Mouse (Mus musculus) embryonic stem cell, embryonic (primary cell): ENCODE measurements around the gene Tet3.

ENCODE experiments used
- CTCF ChIA-PET, 4 experiments: fragments of 300-600 bp in 2 of 4; fragments of 350-600 bp in 2 of 4; sonication (Branson Sonifier 250); formaldehyde crosslinking; loops; one replicate each; lab custom pipeline; 2022; ENCODE audit warnings: inconsistent platforms in 2 of 4; lab: Charles Lee
- POLR2A ChIA-PET, 4 experiments: fragments of 300-600 bp in 2 of 4; fragments of 350-600 bp in 2 of 4; sonication (Branson Sonifier 250); formaldehyde crosslinking; loops; one replicate each; lab custom pipeline; 2022; ENCODE audit warnings: antibody characterized with exemption in 4 of 4, inconsistent platforms in 1 of 4; lab: Charles Lee

Tet3 gene

DNA sequence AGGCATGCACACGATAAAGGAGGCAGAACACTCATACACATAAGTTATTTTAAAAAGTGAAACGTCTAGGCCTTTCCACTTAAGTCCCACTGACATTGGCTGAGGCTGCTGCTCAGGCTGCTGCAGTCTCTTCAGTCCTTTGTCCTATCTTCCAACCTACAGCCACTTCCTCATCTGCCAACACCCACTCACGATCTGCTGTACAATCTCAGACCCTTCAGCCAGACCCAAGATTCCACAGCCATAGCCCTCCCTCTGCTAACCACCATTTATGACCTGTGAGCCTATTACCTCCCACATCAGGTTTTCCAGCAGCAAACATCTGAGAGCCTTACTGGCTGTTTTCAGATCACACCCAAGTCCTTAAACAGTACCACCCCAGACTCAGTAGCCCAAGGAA, 9.4 kb downstream of the Tet3 start:
- ChIA-PET CTCF (no interaction called here), POLR2A (no interaction called here)

DNA sequence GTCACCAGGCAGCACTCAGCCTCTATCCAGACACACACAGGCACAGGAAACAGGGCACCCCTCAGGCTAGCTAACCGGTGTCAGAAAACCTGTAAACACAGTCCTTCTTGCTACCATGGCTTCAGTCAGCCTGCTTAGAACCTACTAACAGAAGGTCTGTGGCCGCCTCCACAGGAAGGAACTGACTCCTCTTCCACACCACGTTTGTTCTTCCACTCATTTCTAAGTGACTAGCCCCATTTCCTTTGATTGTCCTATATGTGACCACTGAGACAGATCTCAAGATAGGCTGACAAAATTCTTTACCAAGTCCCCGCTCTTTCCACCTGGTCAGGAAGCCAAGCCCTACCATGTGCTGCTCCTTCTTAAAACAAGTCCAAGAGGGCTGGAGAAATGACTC, 10.0 kb downstream of the Tet3 start:
- CTCF ChIA-PET = no interaction called here
- POLR2A ChIA-PET = no interaction called here

DNA sequence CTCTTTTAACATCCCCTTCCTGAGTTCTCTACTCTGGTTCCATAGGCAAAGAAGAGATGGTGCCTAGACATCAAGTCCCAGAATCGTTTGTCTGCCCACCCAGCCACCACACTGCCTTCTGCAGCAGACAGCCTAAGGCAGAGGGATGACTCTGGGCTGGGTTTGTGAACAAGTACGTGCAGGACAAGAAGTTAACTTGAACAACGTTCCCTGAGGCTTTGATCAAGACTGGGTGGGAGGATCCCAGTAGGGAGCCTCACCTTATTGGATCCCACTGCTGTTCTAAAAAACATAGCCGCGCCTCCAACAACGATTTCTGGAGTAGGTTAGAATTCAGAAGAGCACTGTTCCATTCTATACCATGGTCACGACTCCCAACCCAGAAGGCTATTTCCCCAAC, 11.9 kb downstream of the Tet3 start:
- POLR2A ChIA-PET = interaction anchor here in 1 of 4 experiments (1.0 kb wide), 1 partner anchor 13 kb away, joined by 3 read pairs; no protein-coding TSS in a partner anchor
- CTCF ChIA-PET = interaction anchor here in 1 of 4 experiments (0.6 kb wide), 1 partner anchor 11 kb away, joined by 3 read pairs; no protein-coding TSS in a partner anchor

DNA sequence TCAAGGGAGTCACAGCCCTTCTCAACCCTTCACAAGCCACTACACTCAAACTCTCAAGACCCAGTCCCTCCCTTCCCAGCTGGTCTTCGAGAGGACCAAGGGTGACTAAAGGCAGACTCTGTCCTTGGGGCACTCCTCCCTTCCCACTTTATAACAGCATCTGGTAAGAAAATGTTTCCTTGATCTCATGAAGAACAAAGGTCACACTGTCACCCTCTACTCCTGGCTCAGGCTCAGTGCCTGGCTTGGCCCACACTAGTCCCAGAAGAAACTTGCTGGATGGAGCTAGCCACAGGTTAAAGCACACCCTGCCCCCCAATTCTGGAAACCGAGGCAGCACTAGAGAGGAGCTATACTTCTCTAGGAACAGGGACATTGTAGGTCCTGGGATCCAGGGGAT, 13.1 kb downstream of the Tet3 start:
- ChIA-PET POLR2A (no interaction called here), CTCF (no interaction called here)

DNA sequence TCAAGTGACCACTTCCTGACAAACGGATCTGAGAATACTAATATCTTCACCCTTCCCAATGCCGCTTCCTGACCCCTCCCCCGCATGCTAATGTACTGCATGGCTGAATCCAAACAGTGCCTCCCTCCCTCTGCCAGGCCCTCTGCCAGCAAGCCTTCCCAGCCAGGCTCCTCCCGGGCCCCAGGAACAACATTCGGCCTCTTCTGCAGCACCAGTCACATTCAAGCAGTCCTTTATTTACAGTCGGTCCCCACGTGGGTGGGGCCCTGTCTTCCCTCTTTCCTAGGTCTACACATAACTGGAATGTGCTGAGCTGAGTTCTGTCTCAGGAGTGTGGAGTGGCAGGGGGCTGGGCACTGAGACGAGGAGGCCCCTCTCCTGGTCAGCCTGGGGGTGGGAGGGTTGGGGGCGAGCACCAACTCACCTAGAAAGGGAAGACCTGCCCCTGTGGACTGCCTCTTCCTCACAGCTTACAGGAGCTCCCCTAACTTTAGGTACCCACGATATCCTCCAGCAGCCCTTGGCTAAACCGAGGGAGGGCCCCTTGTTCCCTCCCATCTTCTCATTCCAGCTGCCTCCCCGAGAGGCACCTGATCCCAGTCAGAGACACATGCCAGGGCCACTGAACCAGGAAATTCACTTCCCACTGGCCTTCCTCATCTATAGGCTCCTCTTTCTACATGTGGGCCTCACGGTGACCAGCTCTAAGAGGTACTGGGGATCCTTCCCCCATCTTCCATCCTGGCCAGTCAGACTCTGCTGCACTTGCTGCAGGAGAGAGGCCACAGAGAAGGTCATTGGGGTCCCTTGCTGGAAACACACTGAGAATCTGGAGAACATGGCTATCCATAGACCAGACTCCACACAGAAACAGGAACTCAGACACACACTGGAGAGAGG, 15.2 kb downstream of the Tet3 start:
- POLR2A ChIA-PET = interaction anchor here in 2 of 4 experiments (1.2 kb wide), 2 partner anchors 9 to 57 kb away, joined by 3 to 4 read pairs; no protein-coding TSS in a partner anchor

DNA sequence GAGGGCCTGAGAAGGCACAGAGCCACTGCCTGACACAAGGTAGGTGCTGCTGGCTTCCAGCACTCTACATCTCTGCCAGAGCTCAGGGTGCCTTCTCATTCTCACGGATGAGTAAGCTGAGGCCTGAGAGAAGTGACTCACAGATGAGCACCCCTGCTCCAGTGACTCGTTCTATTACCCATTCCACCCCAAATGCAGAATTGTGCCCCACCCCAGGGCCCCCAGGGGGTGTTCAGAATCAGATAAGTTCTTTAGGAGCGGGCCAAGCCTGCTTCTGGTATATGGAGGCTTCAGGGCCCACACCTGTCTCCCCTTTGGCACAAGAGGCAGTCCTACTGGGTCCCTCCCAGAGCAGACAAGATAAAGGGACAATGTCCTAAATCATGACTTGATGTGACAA, 16.2 kb downstream of the Tet3 start:
- POLR2A ChIA-PET = interaction anchor here in 1 of 4 experiments (1.2 kb wide), 1 partner anchor 56 kb away, joined by 4 read pairs; no protein-coding TSS in a partner anchor
- CTCF ChIA-PET = interaction anchor here in 1 of 4 experiments (1.4 kb wide), 1 partner anchor 140 kb away, joined by 4 read pairs; no protein-coding TSS in a partner anchor

More for the DNA sequence above, 15.2 kb downstream of the Tet3 start:
- CTCF ChIA-PET = interaction anchor here in 1 of 4 experiments (0.5 kb wide), 1 partner anchor 262 kb away, joined by 7 read pairs; no protein-coding TSS in a partner anchor

DNA sequence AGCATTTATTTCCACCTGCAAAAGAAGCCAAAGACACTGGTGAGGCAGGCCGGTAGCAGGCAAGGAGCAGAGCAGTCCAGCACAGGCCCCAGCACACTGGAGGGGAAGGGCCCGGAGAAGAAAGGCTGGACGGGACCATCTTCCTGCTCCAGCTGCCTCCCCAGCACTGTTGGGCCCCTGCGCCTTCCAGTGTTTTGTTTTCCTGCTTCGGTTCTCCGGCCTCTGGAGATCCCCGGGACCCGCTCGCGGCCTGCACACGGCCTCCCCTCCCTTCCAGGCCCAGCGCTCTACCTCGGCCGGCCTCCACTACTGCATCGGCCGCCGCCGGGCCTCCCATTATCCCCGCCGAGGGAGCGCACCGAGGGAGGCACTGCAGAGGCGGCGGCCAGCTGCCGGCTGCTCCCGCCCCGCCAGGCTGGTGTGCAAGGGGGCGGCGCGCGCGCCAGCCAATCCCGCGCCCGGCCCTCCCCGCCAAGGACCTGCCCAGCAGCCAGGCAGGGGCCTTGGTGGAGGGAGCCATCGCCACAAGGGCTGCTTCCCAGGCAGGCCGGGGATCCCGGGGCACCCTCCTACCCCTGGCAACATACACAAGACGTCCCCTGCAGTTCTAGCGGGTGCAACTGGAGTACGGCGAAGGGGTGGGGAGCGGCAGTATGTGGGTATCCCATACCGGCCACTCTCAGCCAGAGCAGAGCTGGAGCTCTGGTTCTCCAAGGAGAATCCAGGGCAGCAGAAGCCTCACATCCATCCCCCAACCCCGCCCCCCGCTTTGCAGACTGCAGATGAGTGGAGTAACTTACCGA, 17.4 kb downstream of the Tet3 start:
- ChIA-PET CTCF (interaction anchor here in 3 of 4 experiments (0.7 to 1.4 kb wide), 8 partner anchors 13 to 316 kb away, joined by 3 to 4 read pairs (median 3); partner anchors contain the start of gene Dctn1 (in 1 of the 3)), POLR2A (interaction anchor here in 3 of 4 experiments (0.6 to 1.9 kb wide), 13 partner anchors 11 to 143 kb away, joined by 3 to 6 read pairs (median 4); partner anchors contain the start of genes Dguok (in 1 of the 3), Mob1a (in 1 of the 3) and Mthfd2 (in 1 of the 3))

DNA sequence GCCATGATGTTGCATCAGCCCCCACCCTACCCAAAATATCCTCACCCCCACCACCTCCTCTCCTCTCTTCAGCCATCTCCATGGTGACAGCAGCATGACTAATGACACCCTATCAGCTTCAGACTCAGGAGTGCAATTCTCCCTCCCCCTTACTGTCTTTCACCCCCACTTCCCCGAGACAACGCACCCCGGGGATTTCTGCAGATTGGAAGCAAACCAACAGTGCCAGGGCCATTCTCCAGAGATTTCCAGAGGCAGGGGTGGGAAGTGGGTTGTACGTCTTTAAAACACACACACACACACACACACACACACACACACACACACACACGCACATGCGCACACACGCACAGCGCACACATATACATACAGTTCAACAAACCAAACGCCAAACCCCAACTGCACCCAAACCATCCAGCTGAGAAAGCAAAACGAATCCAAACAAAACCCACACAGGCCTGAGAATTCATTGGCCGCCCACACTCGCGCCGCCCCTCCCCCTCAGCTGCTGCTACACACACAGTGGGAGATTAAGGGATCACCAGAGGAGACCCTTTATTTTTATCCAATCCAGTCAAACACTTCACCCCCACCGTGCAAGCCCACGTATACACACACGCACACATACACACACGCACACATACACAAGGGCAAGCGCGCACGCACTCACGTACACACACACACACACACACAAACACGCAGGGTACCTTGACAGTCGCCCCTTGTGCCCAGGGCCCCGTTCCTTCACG, 18.2 kb downstream of the Tet3 start:
- POLR2A ChIA-PET = interaction anchor here in 3 of 4 experiments (0.7 to 1.9 kb wide), 9 partner anchors 11 to 152 kb away, joined by 3 to 6 read pairs (median 4); partner anchors contain the start of genes Mob1a (in 1 of the 3) and Mthfd2 (in 1 of the 3)
- CTCF ChIA-PET = interaction anchor here in 1 of 4 experiments (0.9 kb wide), 1 partner anchor 12 kb away, joined by 3 read pairs; no protein-coding TSS in a partner anchor

DNA sequence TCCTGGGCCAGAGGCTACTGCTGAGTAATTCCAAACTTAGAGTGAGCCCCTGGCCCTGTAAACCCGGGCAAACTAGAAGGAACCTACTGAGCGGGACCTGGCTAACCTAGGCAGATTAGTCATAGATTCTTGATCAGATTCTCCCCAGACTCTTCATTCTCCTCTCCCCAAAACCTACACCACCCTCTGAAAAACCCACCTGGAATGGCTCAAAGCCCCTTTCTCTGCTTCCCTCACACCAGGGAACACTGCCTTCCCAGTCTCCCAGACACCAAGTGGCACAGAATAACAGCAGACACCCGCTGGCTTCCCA, 18.7 kb downstream of the Tet3 start:
- ChIA-PET CTCF (no interaction called here), POLR2A (interaction anchor here in 2 of 4 experiments (0.7 to 1.9 kb wide), 3 partner anchors 14 to 152 kb away, joined by 4 to 6 read pairs (median 5); no protein-coding TSS in a partner anchor)

DNA sequence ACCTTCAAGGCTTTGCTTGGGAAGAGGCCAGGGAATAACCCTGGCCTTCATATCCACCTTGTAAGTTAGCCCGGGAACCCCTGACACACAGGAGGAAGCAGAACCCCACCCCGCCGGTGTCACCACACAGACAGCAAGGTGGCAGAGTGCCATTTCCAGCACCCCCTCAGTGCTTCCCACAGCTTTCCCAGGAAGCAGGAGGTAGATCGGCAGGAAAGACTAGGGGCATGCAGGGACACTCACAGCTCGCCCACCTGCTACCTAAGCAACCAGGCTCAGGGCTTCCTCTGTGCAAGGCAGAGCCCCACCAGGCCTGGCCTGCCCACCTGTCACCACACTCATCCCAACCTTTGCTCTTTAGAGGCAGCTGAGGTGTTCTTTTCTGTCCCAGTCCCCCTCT, 19.1 kb downstream of the Tet3 start:
- ChIA-PET POLR2A (interaction anchor here in 2 of 4 experiments (0.7 to 1.9 kb wide), 2 partner anchors 18 to 153 kb away, joined by 4 to 6 read pairs; no protein-coding TSS in a partner anchor), CTCF (no interaction called here)

DNA sequence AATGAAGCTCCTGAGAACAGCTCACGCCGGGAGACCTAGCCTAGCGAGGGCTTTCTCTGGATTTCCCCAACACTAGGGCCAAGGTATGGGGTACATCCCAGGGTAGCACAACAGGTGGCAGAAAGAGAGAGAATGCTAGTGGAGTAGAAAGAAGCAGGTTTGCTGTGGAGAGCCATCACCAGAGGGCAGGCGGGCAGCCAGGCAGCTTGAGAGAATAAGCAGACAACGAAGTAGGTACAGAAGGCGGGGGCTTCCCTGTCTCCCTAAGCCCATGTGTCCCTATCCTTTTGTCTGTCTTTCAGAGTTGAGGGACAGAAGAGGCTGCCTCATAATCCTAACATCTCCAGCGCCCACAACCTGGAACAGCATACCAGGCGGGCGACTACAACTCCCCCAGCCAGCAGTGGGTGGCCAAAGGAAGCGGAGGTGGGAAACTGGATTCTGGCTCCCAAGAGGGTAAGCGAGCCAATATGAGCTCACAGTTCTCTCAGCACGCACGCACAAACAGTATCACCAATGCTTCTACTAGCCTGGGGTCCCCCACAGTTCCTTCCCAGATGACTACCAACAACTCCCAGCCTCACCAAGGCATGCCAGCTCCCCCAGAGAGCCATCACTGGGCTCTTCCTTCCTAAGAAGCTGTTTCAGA, 19.6 kb downstream of the Tet3 start:
- CTCF ChIA-PET = interaction anchor here in 1 of 4 experiments (0.6 kb wide), 1 partner anchor 144 kb away, joined by 9 read pairs; no protein-coding TSS in a partner anchor
- POLR2A ChIA-PET = interaction anchor here in 2 of 4 experiments (1.0 to 1.9 kb wide), 2 partner anchors 9 to 17 kb away, joined by 3 to 6 read pairs; no protein-coding TSS in a partner anchor

DNA sequence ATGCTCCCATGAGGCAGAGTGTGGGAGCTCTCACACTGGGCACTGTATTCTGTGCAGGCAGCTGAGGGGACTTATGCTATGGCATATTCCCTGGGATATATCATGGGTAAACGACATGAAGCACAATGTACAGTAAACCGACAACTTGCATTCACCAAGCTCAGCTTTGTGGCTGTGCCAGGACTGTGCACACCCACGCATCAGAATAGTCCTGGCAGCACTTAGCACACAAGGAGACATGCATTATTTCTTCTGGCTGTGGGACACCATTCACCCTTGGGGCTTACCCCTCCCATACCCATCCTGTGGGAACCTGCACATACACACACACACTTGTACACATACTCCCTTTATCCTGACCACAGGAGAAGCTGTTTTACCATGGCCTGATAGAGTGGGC, 20.3 kb downstream of the Tet3 start:
- ChIA-PET POLR2A (interaction anchor here in 1 of 4 experiments (1.0 kb wide), 1 partner anchor 8 kb away, joined by 3 read pairs; no protein-coding TSS in a partner anchor), CTCF (no interaction called here)

DNA sequence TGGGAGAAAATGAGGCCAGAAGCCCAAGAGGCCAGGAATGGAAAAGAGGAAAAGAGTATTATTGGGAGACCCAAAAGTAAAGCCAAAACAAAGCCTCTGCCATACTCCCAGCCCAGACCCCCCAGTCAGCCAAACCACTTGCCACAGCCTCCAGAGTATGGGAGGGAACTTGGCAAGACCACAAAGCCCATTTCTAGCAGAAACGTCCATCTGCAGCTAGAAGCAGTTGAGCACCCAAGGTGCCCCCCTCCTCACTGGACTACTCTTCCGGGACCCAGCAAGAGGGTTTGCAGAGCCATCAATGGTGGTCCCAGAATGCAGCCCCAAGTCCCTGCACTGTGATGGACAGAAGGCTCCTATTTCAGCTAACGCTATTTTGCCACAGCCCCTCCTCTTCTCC, 21.1 kb downstream of the Tet3 start:
- ChIA-PET CTCF (no interaction called here), POLR2A (interaction anchor here in 1 of 4 experiments (1.6 kb wide), 1 partner anchor 69 kb away, joined by 3 read pairs; the partner anchor contains the start of gene Dguok)

DNA sequence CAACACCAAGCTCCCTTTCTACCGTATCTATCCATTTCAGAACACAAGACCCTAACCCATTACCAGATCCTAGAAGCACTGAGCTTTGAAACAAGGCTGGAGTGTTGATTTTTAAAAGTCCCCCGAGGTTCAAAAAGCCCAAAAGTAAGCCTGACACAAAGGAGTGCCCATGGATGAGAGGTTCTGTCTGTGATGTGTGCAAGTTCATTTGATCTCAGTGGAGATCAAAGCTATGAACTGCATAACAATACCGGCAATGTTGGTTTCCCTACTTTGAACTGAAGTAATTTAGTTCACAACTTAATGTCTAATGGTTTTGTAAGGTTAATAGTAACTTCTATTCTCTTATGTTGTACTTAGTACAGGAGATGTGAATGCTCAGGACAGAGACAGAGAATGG, 21.7 kb downstream of the Tet3 start:
- ChIA-PET POLR2A (interaction anchor here in 2 of 4 experiments (1.4 to 1.6 kb wide), 2 partner anchors 15 to 69 kb away, joined by 3 to 5 read pairs; partner anchors contain the start of gene Dguok (in 1 of the 2)), CTCF (no interaction called here)

DNA sequence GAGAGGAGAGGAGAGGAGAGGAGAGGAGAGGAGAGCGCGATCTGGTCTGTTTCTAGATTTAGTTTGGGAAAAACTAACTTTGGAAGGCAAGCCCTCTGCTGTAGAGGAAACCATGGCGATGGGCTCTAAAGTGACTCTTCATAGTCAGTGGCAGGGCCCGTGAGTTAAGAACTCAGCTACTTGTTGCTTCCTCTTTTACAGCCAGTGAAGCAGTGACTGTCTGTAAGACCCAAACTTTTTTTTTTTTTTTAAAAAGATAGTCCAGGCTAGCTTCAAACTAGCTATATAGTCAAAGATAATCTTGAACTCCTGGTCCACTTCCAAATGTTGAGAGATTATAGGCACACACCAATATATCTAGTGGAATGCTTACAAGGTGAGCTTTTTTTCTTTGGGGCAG, 22.3 kb downstream of the Tet3 start:
- ChIA-PET POLR2A (interaction anchor here in 3 of 4 experiments (0.7 to 1.6 kb wide), 5 partner anchors 14 to 622 kb away, joined by 3 to 5 read pairs (median 3); partner anchors contain the start of gene Dguok (in 1 of the 3)), CTCF (no interaction called here)

DNA sequence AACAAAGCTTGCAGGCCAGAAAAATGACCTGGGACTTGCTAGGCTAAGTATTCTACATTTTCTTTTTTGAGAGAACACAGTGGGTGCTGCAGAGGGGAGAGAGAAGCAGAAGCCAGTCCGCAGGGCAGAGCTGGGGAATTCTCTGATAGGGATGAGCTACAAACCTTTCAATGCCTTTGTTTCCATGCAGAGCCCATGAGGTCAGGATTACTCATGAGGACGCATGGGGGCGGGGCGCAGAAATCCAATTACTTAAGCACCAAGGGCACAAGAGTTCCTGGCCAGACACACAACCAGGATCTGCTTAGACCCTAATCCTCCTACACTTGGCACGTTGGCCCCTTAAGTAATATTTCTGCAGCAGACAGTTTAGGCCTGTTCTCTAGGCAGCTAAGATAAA, 23.7 kb downstream of the Tet3 start:
- ChIA-PET CTCF (interaction anchor here in 1 of 4 experiments (0.7 kb wide), 1 partner anchor 839 kb away, joined by 3 read pairs; no protein-coding TSS in a partner anchor), POLR2A (interaction anchor here in 2 of 4 experiments (1.1 to 1.5 kb wide), 2 partner anchors 11 to 68 kb away, joined by 4 read pairs; no protein-coding TSS in a partner anchor)

DNA sequence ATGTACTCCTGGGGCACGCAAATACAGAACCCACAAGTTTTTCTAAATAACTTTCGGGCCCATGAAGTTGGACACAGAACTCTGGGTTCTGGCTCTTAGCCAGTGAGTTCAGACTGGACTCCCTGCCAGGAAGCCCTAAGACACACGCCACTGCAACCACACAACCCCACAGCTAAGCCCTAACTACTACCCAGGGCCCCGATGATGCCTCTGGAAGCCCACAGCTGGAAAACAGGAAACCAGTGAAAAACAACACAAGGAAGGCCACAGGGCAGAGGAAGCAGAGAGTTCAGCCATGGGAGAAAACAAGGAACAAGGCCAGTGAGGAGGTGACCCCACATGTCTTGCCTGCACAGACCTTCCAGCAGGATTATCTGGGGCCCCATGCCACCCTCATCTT, 25.3 kb downstream of the Tet3 start:
- ChIA-PET POLR2A (interaction anchor here in 1 of 4 experiments (0.5 kb wide), 1 partner anchor 957 kb away, joined by 4 read pairs; no protein-coding TSS in a partner anchor), CTCF (interaction anchor here in 1 of 4 experiments (0.6 kb wide), 1 partner anchor 150 kb away, joined by 6 read pairs; no protein-coding TSS in a partner anchor)
